Mouse (Mus musculus) urinary bladder, adult 2 months (tissue): ENCODE measurements around the gene Hbq1b. TPM values are rescaled to one million over a fixed set of nuclear protein-coding genes. Genes with fewer than 3 reads are reported as not detected.

Experiments used
- DNase-seq: peaks from one replicate; pipeline ENCODE4 v3.0.0; 2022; ENCODE audit warnings: low spot score
- polyA plus RNA-seq: library from polyadenylated mRNA; depleted of rRNA; stranded (reverse); fragments of >200 nt; gene quantifications from 2 replicates; pipeline ENCODE4 v1.2.3, GENCODE M21; 2012; rRNA removed

Hbq1b gene
- polyA plus RNA-seq, 1 experiment, result not detected

DNA sequence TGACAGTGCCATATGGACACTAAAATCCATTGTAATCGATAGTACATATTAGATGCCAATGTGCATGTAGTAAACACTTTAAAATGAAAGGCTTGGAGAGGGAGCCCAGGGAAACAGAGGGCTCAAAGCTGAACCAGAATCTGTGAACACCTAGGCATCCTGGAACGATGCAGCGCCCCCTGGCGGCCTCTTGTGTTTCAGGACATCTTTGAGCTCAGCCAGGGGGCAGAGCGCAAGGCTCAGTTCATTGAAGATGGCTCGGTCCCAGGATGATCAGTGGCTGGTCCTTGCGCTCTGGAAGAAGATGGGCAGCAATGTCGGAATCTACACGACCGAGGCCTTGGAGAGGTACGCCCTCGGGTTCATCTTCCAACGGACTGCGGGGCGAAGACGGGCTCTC lies 13.1 kb downstream of the Hbq1b start, which contains the start of gene Hbq1a:
Hbq1a (plus strand) TSS at position 205 of the 400 bp plus-strand sequence.
- peak; percentile 34 for DNase-seq

DNA sequence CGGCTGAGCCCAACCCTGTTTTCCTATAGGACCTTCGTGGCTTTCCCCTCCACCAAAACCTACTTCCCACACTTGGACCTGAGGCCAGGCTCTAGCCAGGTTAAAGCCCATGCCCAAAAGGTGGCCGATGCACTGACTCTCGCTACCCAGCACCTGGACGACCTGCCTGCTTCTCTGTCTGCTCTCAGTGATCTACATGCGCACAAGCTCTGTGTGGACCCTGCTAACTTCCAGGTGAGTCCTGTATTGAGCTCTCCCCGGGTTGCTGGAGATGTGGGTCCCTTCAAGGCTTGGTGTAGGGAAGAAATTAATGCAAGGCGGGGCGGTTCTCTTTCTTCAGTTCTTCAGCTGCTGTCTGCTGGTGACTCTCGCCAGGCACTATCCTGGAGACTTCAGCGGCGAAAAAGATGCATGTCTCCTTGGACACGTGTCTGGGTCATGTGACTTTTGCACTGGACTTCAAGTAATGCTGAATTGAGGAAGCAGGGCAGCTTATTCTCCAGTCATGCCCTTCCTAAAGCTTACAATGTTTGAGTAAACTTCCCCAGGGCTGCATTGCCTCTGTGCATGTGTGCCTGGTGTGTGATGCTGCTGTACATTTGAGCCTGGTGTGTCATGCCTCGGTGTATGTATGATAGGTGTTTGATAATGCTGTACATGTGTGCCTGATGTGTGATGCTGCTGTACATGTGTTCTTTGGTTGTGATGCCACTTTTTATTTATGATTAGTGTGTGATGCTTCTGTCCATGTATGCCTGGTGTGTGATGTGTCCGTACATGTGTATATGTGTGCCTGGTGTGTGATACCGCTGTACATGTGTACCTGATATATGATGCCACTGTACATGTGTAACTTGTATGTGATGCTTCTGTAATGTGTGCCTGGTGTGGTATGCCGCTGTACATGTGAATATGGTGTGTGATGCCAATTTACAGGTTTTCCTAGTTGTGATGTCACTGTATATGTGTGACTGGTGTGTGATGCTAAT lies 13.8 kb downstream of the Hbq1b start:
- DNase-seq, result no peak

DNA sequence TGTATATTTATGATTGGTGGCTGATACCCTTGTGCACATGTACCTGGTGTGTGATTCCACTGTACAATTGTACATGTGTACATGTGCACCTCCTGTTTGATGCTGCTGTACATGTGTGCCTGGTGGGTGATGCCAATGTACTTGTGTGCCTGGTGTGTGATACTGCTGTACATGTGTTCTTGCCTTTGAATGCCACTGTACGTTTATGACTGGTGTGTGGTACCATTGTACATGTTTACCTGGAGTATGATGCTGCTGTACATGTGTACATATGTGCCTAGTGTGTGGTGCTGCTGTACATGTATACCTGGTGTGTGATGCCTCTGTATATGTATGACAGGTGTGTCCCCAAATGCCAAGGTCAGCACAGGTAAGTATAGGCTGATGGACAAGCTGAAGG lies 14.7 kb downstream of the Hbq1b start:
- DNase-seq, result no peak

DNA sequence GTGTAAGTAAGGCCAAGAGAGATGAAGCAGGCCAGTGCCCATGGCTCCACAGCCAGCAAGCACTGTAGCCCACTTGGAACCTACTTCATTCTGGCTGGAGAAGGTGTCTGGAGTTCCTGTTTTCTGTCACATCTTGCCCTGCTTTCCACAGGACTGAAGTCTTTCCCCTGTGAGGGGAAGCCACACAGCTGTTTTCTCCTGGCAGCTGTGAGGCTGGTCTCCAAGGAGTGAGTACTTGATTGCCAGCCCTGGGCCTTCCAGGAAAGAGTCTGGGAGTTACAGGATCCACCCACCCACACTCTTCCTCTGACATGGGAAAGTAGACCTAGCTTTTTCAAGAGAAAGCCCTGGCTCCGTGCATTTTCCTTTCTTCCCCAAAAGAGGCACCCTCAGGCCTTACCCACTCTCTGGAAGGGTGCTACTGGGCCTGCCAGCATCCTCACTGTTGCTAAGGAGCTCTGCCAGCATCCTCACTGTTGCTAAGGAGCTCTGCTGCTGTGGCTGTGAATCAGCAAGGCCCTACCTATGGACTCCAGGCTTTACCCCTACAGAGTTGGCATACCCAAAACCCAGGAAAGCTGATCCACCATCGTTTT lies 16.2 kb downstream of the Hbq1b start:
- DNase-seq, result no peak

DNA sequence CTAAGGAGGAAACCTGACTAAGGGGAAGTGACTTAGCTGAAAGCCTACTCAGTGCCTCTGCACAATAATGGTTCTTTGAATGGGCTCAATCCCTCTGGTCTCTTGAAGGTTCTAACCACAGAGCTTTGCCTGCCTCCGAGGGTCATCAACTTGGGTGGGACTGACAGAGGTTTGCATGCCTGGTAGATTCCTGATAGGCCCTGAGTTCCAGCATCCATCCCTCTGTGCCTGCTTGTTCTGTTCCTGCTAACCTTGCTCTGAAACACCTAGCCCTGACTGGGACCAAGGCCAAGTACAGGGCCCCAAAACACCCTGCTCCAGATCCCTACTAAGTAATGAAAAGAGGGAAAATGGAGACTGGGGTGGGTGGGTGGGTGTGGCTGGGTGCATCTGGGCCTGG lies 16.7 kb downstream of the Hbq1b start:
- no peak for DNase-seq

DNA sequence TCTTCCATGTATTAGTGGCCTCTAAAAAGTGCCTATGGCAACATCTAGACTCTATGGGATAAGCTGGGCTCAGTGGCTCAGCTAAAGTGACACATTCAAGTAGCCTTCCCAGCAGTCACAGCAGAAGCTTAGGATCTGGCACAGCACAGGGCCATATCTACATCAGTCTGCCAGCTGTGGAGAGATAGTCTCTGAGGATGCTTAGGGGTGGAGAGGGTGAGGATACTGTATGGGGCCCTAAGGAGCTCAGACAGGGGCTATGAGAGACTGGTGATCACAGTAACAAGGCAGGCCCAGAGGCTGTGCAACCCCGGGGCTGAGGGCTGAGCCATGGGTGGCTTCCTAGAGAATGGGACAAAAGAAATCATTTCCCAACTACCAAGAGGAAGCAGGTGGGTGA lies 20.2 kb downstream of the Hbq1b start:
- DNase-seq, result no peak

DNA sequence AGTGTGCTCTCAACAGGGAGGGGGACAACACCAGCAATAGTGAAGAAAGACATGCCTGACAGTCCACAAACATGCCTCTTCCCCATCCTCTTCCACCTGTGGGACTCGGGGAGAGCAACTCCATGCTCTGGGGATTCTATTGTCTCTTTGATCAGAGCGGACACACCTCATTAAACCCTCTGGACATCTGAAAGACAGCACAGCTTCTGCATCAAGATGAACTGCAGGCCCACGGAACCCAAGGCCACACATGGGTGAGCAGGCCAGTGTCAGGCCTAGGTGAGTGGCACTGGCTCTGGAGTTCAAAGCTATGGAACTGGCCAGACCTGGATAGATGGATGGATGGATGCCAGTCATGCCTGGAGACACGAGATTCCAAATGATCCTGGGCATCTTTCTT lies 22.7 kb downstream of the Hbq1b start:
- no peak for DNase-seq

DNA sequence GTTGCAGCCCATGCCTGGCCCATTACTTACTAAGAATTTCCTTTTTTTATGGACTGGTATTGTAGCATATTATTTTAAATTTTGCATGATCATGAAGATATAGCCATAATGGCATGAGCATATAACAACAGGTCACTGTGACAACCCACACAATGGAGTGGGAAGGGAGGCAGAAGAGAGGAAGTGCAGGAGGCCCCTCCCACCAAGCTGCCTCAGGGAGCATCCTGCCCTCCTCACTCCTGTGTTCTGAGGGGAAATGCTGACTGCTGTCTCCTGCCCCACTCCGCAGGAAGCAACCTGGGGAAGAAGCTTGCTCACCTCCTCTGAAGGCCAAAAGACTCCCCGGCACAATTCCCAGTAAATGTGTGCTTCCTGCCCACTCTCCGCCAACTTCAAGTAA lies 23.2 kb downstream of the Hbq1b start:
- DNase-seq, result no peak

DNA sequence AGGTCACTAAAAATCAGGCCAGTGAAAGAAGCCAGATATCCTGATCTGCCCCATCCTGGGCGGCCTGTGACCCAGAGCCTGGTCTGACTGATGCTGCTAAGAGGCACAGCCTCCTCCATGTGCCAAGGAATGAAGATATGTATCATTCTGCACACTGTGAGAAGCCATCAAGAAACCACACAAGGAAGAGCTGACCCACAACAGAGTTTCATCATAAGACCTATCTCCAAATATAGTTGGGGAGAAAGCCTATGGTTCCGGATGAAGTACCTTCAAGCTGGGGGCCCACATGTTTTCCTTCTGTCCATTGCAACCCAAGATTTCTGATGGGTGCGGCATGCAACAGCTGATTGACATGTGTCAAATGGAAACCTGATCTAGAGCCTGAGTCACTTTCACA lies 29.2 kb downstream of the Hbq1b start:
- no peak for DNase-seq

DNA sequence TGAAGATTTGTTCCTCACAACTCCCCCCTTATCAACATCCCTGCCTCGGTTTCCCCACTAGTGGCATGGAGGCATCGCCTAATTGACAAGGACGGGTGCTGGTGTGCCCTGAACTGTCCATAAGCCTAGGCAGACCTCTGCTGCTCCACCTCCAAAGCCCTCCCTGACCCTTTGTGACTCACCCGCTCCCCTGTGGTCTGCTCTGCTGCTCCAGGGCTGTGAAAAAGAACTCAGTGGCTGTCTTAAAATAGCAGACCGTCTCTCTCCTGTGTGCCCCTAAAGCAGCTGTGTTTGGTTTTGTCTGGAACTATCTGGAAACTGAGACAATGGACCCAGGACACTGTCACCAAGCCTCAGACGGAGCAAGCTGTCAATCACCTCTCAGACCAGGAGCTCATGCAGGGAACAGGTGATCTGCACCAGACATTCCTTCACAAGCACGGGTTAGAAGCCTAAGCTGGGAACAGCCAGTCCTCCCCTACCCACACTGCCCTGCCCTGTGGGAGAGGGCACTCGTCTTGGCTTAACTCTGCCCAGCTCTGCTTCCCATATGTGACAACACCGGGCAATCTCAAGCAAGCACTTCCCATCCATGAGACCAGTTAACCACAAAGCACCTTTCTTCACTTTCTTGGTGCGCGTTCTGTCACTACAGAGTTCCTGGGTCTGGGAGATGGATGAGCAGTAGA lies 33.9 kb downstream of the Hbq1b start:
- DNase-seq, result no peak

DNA sequence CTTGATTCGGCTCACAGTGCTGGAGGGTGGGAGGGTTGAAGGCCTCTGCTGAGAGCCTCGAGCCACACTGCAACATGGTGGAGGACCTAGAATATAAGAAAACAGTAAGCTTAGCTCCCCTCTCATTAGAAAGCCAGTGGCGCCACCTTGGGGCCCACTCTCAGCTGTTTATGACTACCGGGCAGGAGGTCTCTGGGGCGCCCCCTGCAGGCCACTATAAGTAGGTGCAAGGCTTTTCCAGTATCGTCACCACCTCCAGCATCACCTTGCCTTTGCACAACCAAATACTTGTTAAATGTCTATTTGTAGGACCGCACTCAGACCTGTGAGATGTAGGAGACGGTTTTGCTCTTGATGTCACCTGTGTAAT lies 34.4 kb downstream of the Hbq1b start:
- no peak for DNase-seq

DNA sequence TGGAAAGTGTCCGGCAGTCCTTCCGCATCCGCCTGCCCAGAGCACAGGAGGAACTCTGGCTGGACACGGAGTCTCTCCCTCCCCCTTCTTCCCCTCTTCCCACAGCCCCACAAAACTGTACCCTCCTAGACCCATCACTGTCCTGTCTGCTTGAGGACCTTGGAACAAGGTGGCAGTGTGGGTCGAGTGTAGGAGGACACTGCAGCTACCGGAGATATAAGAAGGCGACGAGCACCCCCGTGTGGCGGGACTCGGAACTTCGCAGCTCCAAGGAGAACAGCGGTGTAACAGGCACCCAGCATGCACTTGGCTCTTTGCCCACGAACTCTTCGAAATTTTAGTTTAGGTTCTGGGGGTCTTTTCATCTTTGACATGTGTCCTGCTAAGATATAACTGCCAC lies 37.8 kb downstream of the Hbq1b start:
- peak; percentile 75 for DNase-seq

DNA sequence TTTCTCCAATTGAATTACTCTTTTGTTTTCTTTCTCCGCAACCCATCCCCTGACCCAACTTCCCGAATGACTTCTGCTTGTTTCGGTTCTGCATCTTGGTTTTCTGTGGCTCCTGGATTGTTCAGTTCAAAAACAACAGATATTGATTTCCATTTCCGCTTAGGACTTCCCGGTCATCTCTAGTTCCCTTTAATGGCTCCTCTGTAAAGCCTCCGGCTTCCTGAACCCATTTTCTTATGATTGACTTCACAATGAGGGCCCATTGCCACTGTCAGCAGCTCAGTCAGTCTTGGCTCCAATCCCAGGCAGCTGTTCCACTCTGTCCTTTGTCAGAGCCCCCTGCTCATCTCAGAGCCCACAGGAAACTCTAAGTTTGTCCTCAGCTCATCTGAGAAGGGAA lies 44.3 kb downstream of the Hbq1b start:
- no peak for DNase-seq

DNA sequence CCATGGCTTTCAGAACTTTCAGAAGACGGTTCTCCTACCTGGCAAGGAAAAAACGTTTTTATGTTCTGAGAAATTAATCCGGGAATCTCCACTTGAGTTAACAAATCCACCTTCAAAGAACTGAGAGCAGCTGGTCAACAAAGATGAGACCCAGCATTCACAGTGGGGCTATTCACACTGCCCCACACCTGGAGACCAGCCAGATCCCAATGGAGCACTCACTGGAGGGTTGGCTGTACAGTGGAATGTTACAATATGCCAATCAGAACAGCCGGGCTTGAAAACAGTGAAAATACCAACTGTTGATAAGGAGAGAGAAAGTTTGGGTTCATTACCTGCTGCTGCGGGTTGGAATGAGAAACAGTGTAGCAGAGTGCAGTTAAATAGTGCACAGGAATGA lies 45.1 kb downstream of the Hbq1b start:
- no peak for DNase-seq

DNA sequence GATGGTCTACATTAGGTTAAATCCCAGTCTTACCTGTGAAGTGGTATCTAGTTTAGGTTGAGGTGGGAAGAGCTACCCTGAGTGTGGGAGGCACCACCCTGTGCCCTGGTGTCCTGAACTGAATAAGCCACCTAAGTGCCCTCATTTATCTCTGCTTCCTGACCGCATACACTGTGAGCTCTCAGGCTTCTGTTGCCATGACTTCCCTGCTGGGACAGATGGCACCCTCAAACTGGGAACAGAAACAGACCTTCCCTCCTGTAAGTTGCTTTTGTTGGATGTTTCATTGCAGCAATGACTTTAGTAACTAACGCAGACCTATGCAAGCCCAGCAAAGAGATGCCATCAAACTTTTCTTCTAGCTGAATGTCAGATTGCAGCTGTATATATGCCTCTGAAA lies 46.5 kb downstream of the Hbq1b start:
- no peak for DNase-seq

DNA sequence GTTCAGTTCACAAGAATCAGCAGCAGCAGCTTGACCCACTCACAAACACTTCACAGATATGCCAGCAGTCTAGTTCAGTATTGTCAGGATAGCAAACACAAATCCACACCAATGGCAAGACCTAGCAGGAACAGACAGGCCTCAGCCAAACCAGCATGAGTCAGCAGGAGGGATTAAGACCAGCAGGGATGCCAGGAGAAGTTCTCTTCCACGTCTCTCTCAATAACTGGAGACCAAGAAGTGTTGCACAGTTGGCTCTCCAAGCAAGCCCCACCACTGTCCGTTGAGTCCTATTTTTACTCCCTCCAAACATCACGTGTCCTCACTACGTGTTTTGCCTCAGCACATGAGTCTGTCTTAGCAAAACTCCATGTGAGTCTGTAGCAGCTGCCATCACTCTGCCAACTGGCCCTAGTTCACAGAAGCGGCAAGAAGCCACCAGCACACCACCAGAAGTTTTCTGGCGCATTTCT lies 49.7 kb downstream of the Hbq1b start:
- DNase-seq, result no peak

Other genes starting within 250 kb of the Hbq1b start
- gene Il9r, start 86.7 kb upstream of the Hbq1b start, polyA plus RNA-seq, result 0.23 and 0.24 TPM in 2 replicates
- gene Snrnp25, start 81.5 kb upstream of the Hbq1b start, polyA plus RNA-seq, result 28.4 and 31.5 TPM in 2 replicates
- 74.1 and 87.8 TPM in 2 replicates for gene Rhbdf1, start 64.7 kb upstream of the Hbq1b start, polyA plus RNA-seq
- 12.8 and 14.6 TPM in 2 replicates for gene Mpg, start 60.5 kb upstream of the Hbq1b start, polyA plus RNA-seq
- 61.1 and 70.4 TPM in 2 replicates for gene Nprl3, start 19.3 kb upstream of the Hbq1b start, polyA plus RNA-seq
- gene Hba-x, start 10.6 kb upstream of the Hbq1b start, polyA plus RNA-seq, result 0.19 TPM in 2 replicates
- 62.4 and 76.0 TPM in 2 replicates for gene Hba-a1, start 3.5 kb upstream of the Hbq1b start, polyA plus RNA-seq
- 173 and 196 TPM in 2 replicates for gene Hba-a2, start 9.5 kb downstream of the Hbq1b start, polyA plus RNA-seq
- not detected in 2 replicates for gene Hbq1a, start 13.1 kb downstream of the Hbq1b start, polyA plus RNA-seq
- 10.0 and 15.0 TPM in 2 replicates for gene Sh3pxd2b, start 60.9 kb downstream of the Hbq1b start, polyA plus RNA-seq
- 18.7 and 21.2 TPM in 2 replicates for gene Ubtd2, start 168.4 kb downstream of the Hbq1b start, polyA plus RNA-seq
- 0.76 and 1.3 TPM in 2 replicates for gene Efcab9, start 245.1 kb downstream of the Hbq1b start, polyA plus RNA-seq
- 6.2 and 8.5 TPM in 2 replicates for gene Stk10, start 246.3 kb downstream of the Hbq1b start, polyA plus RNA-seq